Mouse (Mus musculus) lung, adult 2 months (tissue): ENCODE measurements around the gene Parpbp.

ENCODE experiments used
- CTCF ChIP-seq: fragments of 200-500 bp; IDR thresholded peaks from 2 replicates; pipeline ENCODE4 v1.5.1; 2011; ENCODE audit warnings: mild to moderate bottlenecking, low read length, control low read depth; ENCODE audit not compliant: insufficient read depth
- POLR2A ChIP-seq: fragments of 200-500 bp; IDR thresholded peaks from 2 replicates; pipeline ENCODE4 v1.6.1; 2011; ENCODE audit warnings: low read depth, mild to moderate bottlenecking, control low read depth, low read length, borderline replicate concordance; ENCODE audit errors: extremely low read depth

GRCm38 (mm10) chr10:88090772-88091171 is 56.0 kb downstream of the Parpbp start, which contains the start of gene Pmch:
- no peak for TF ChIP-seq CTCF
- no peak for TF ChIP-seq POLR2A
